Mouse (Mus musculus) forebrain, postnatal 0 days (tissue): ENCODE measurements at regions not wholly inside any gene's neighbourhood (a gene's known extent, or its start where the extent isn't known, plus 50 kb on each side); places are given as distances from the start of the nearest gene placed in this dataset.

ENCODE experiments used
- ATAC-seq: fragments of 200-750 bp; cut with Nextera tagmentation; 2 replicates; pipeline ENCODE4 v1.8.0; 2017; ENCODE audit warnings: mild to moderate bottlenecking, moderate library complexity
- DNase-seq: peaks from one replicate; pipeline ENCODE4 v3.0.0-alpha.2; 2015
- H3K27ac ChIP-seq: fragments of 300-500 bp; sonication (generic); 2 replicates; pipeline ENCODE4 v1.5.1; 2014; ENCODE audit warnings: low read depth, mild to moderate bottlenecking, antibody characterized with exemption, low read length, moderate library complexity, mixed read lengths
- H3K27me3 ChIP-seq: fragments of 300-500 bp; sonication (generic); 2 replicates; pipeline ENCODE4 v1.6.1; 2014; ENCODE audit warnings: mild to moderate bottlenecking, low read length, mixed read lengths; ENCODE audit not compliant: insufficient read depth
- H3K36me3 ChIP-seq: fragments of 300-500 bp; sonication (generic); 2 replicates; pipeline ENCODE4 v1.6.1; 2014; ENCODE audit warnings: mild to moderate bottlenecking, moderate library complexity; ENCODE audit not compliant: insufficient read depth
- H3K4me1 ChIP-seq: fragments of 300-500 bp; sonication (generic); 2 replicates; pipeline ENCODE4 v1.6.1; 2014; ENCODE audit warnings: antibody characterized with exemption; ENCODE audit not compliant: insufficient read depth
- H3K4me2 ChIP-seq: fragments of 300-500 bp; sonication (generic); 2 replicates; pipeline ENCODE4 v1.6.1; 2014; ENCODE audit warnings: low read depth, mild to moderate bottlenecking, moderate library complexity
- H3K4me3 ChIP-seq: fragments of 300-500 bp; sonication (generic); 2 replicates; pipeline ENCODE4 v1.5.1; 2014; ENCODE audit warnings: low read depth, low read length, mixed read lengths
- H3K9ac ChIP-seq: fragments of 300-500 bp; sonication (generic); 2 replicates; pipeline ENCODE4 v1.6.1; 2014; ENCODE audit warnings: mild to moderate bottlenecking
- H3K9me3 ChIP-seq: fragments of 300-500 bp; sonication (generic); 2 replicates; pipeline ENCODE4 v1.6.1; 2016; ENCODE audit warnings: low read length
- CTCF ChIP-seq: sonication (generic); IDR thresholded peaks from 2 replicates; pipeline ENCODE4 v1.5.1; 2016; ENCODE audit warnings: antibody characterized with exemption, control low read depth, low read depth
- WGBS: fragments of 180-500 bp; shearing (Covaris S2); extraction: QIAGEN DNeasy Blood & Tissue Kit; methylation state at CpG from one replicate; pipeline ENCODE4 v1.1.7; 2014; 5-methylcytosine and 5-hydroxymethylcytosine counted together

GRCm38 (mm10) chr3:149042527-149042926, 52.2 kb upstream of the Adgrl2 start:
- H3K36me3 ChIP-seq: no peaks in the 10 kb centered on the region

GRCm38 (mm10) chr3:149041188-149041587, 50.8 kb upstream of the Adgrl2 start:
- ATAC-seq (no peak), DNase-seq (no peak)
- H3K27me3 ChIP-seq: no peaks in the 10 kb centered on the region
- no peak overlapping the region for H3K27ac ChIP-seq
- H3K4me2 ChIP-seq: no peak overlapping the region
- H3K9me3 ChIP-seq: no peaks in the 10 kb centered on the region
- no peaks in the 10 kb centered on the region for H3K4me1 ChIP-seq
- 55% methylated on average over 3 of the region's 3 CpGs for WGBS
- TF ChIP-seq CTCF: no peak
- no peaks in the 10 kb centered on the region for H3K36me3 ChIP-seq
- no peak overlapping the region for H3K9ac ChIP-seq
- no peak overlapping the region for H3K4me3 ChIP-seq

More at GRCm38 (mm10) chr3:149042527-149042926, 52.2 kb upstream of the Adgrl2 start:
- no peak for TF ChIP-seq CTCF
- no peak for DNase-seq
- H3K27ac ChIP-seq: no peak overlapping the region
- H3K4me1 ChIP-seq: no peaks in the 10 kb centered on the region
- H3K9ac ChIP-seq: no peak overlapping the region
- WGBS: 15% methylated on average over 9 of the region's 9 CpGs
- ATAC-seq: peak; percentile 50
- H3K9me3 ChIP-seq: no peaks in the 10 kb centered on the region
- H3K27me3 ChIP-seq: no peaks in the 10 kb centered on the region
- no peak overlapping the region for H3K4me2 ChIP-seq
- no peak overlapping the region for H3K4me3 ChIP-seq
